Mouse (Mus musculus) ES-Bruce4 (cell line): ENCODE measurements around the gene Schip1.

Source experiments
- CTCF ChIP-seq: IDR thresholded peaks from one replicate; pipeline ENCODE4 v1.8.1; 2011; ENCODE audit warnings: low read depth, low read length
- POLR2A ChIP-seq: IDR thresholded peaks from one replicate; pipeline ENCODE4 v1.8.1; 2011; ENCODE audit warnings: low read length; ENCODE audit not compliant: insufficient read depth

DNA sequence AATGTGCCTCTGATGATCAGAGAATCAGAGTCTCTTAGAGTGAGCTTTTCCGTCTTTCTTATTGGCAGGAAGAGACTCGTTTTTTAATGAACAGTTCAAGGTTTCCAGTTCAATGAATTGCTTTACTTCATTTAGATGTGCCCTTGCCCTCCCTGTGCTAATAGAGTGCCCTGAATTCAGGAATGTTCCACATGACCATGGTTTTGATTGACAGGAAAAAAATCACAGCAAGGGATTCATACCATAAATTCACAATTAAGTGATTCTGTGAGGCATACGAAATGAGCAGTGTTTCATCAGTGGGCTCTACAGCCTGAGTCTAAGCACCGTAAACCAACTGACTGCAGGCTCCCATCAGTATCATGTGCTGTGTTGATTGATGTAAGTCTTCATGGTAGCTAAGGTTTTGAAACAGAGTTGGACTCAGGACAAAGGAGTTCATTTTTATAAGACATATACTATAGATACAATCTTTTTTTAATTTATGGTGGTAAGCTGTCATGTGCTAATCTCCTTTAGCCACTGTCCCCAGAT is 139.4 kb downstream of the Schip1 start:
- TF ChIP-seq CTCF, result no peak
- no peak for TF ChIP-seq POLR2A
